Mouse (Mus musculus) left cerebral cortex, adult 8-10 months (tissue): ENCODE measurements around the gene Tmem132a. TPM values are rescaled to one million over a fixed set of nuclear protein-coding genes. Genes with fewer than 3 reads are reported as not detected.

Source experiments
- DNase-seq, 2 experiments: peaks; one replicate each; pipeline ENCODE4 v3.0.0; 2022; ENCODE audit warnings: low spot score in 2 of 2
- total RNA-seq, 4 experiments: library from RNA; stranded (reverse); gene quantifications; 2 replicates each; pipeline ENCODE4 v1.2.4; 2022

The Tmem132a gene
- total RNA-seq, result 100 to 1,000 TPM; 218 to 239 (median 228) TPM

DNA sequence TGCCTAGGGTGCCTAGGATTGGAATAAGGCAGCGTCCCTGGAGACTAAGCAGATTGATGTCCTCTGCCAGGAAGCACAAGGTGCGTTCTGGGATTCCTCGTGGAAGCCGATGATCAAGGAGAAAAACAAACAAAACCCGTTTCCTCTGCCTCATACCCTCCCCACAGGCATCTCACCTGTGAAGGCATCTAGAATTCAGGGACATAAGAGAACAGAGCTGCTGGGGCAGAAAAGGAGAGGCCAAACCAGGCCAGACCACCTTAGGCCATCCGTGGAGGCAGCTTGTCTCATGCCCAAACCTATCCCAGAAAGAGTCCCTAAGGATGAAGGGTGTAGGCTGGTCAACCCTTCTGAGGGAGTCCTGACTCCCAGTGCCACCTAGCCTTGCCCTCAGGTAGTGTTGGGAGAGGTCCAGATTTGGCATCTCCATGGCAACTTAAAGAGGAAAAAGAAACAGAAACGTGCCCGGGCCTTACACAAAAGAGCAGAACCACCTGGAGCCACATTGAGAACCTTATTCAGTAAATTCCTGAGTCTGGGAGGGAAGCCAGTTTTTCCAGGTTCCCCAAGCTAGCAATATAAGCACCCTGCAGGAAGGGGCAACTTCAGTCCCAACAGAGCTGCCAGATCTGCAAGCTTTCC lies at the start of gene Tmem132a:
Gene Tmem132a (minus strand): TSS at position 55 of the 642 bp plus-strand sequence.
- no peak for DNase-seq

DNA sequence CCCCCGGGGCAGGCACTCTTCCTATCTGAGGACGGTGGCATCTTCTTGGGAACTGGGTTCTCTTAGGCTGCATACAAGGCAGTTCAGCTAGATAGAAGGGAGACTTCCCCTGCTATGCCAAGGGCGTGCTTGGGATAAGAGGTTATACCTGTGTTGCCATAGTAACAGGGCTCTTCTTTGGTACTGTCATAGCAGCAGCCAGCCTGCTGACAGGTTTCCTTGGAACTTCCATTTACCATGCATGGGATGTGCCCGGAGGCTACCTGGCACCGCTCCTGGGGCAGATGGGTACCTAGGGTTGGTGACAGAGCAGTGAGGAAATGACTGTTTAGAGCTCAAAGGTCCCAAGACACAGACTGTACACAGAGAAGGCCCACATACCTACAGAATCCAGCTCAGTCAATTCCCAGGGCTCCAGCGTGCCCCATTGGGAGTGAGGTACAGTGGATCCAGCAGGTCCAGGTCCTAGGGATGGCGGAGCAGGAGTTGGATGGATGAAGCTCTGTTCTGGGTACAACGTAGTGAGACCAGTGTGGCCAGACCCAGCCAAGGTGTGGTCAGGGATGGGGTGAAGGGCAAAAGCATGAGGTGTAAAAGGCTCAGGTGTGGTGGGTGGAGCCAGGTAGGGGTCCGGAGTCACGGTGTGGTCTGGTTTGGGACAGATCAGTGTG lies 48.7 kb upstream of the Tmem132a start:
- DNase-seq, result no peak

DNA sequence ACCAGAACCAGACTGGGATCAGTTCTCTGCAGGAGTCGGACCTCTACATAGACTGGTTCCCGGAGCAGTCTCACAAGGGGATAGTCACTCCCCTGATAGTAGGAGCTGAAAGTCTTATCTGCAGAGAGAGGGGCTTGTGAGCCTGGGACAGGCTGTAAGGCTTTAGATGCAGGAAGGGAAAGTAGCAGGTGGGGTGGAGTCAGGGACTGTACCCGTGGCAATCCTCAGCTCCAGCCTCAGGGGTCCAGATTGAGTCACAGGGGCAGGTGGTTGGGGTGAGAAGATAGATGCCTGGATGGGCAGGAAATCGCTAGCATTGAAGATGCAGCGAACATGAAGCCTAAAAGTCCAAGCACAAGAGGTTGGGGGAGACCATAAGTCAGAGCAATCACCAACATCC lies 46.8 kb upstream of the Tmem132a start:
- no peak for DNase-seq

DNA sequence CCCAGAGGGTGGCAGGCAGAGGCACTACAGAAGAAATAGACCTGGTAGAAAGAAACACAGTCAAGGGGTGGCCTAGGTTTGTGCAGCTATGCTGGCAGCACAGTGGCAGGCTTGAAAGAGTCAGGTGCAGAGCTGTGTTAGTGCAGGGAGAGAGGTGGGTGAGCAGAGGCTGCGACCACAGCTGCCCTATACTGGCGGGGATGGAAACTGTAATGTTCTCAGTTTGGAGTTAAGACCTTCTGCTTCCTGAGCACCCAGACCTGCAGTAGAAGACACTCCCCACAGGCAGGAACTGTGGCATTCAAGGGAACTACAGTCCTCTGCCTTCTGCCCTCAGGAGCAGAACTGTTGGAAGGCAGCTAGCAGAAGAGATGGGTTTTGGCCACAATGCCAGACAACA lies 45.1 kb upstream of the Tmem132a start:
- DNase-seq, result no peak

DNA sequence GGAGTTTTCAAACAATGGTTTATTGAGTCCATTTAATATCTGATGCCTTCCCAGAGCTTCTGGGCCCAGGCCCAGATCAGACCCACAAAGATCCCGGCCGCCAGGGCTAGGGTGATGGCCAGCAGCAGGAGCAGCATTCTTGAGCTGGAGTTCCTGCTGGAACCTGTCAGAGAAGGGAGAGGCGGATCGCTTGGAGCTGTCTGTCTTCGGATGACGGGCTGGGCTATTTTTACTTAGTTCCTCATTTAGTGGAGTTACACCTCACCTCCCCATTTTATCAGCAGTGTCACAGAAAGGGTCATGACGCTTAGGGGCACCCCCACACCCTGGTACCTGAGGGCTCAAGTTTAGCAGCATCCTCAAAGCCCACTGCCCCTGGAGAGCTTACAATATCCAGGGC lies 44.6 kb upstream of the Tmem132a start:
- no peak for DNase-seq

DNA sequence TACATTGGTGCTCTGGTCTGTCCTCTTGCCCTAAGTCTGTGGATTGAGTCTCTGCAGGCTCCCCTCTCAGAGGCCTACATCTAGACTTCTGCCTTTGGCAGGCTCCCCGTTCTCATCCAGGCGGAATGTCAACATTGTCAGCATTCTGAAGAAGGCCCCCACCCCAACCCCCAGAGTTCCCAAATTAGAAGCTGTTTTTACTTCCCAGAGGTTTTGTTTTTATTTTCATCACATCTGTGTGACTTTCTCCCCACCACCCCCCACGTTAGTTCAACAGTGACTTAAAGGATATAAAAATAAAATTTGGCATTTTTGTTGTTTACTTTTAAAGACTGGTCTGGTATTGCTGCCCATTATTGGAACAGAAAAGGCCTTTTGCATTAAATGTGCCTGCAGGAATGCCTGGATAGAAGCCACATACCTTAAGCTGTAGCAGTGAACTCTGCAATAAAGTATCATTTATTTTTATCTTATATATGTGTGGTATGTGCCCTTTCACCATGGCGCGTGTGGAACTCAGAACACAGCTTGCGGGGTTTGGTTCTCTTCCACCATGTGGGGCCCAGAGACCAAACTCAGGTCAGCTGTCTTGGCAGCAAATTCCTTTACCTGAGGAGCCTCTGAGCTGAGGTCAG lies 39.5 kb upstream of the Tmem132a start:
- no peak for DNase-seq

DNA sequence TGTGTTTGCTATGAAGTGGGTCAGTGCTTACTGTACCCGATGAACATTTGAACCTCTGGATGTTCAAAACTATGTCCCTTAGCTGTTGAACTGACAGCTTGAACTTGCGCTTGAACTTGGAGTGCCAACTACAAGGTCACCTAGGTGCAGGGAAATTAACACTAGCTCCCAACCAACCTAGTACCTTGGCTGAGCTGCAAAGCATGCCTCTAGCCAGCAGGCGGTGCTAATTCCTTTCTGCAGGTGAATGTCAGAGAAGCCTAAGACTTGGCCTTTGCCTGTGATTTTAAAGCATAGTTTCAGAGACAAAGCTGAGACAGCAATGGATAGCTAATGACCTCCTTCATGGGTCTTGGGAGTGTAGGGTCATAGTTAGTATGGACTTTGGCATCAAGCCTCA lies 38.2 kb upstream of the Tmem132a start:
- DNase-seq, result peak in 1 of 2 experiments; percentile 37

DNA sequence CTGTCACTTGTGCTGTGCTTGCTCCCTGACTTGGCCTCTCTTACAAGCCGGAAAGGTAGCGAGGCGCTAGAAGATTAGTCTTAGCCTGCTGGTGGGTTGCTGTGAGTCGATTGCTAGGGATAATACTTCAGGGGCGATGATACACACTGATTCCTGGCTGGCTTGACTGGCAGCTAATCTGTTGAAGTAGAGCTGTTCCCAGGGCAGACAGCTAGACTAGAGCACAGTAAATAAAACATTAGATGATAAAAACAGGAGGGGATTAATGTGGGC lies 35.9 kb upstream of the Tmem132a start:
- no peak for DNase-seq

DNA sequence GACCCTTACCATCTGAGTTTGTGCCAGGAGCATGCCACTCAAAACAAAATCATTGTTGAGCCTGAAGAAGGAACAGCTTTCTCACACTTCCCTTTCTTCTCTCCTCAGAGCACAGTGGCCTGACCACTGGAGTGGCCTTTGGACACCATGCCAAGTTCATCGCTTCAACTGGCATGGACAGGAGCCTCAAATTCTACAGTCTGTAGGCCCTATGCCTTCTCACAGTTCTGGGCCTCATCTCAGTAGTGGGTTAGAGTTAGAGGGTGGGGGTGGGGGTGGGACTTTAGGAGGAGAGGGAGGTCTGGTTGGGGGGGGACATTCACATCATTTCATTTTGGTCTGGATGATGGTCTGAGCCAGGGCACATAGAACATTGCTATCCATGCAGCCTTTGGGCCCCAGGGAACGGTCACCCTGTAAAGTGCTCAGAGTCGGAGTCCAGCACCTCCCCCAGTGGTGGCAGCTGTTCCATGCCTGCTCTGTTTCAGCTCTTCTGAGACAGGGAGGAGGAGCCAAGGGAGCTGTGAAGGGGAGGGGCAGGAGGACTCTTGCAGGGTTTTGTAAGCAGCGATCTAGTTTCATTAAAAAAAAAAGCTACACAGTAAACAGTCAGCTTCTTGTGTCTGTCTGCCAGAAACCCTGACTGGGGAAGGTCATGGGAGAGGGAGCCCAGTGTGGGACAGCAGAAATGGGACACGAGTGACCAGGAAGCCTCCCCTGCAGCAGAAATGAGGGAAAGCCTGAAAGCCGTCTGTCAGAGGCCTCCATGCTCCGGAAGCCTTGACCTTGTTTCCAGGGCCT lies 35.4 kb upstream of the Tmem132a start:
- peak in 1 of 2 experiments; percentile 79 for DNase-seq

DNA sequence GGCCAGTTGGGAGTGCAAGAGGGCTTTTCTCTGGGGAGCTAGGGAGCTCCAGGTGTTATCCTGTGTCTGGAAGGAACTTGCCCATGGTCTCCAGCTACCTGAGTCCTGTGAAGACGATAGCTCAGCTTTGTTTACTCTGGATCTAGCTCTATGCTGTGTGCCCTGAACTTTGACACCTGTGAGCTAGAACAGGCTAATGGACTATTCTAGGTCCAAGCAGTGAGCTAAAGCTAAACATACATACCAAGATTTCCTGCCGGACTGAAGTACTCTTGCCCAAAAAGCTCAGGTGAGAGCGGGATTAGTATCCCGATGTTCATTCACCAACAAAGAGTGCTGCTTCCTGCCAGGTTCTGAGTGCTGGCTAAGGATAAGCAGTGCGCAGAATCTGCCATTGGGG lies 34.8 kb upstream of the Tmem132a start:
- DNase-seq, result no peak

DNA sequence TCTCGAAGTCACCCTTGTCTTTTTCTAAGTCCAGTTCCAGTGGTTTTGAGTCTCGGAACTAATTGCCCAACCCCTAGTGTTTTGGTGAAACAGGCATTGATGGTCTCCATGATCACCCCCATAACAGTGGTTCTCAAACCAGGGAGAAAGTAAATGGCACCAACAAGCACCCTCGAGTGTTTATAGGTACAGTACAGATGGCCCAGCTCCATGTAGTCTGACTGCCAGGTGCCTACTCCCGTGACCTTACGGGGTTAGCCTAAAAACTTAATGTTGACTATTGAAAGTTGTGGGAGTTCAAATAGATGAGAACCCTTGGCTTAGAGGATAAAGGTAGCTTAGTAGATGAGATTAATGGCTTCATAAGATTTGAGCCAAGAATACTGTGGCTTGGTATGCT lies 31.3 kb upstream of the Tmem132a start:
- DNase-seq, result no peak

DNA sequence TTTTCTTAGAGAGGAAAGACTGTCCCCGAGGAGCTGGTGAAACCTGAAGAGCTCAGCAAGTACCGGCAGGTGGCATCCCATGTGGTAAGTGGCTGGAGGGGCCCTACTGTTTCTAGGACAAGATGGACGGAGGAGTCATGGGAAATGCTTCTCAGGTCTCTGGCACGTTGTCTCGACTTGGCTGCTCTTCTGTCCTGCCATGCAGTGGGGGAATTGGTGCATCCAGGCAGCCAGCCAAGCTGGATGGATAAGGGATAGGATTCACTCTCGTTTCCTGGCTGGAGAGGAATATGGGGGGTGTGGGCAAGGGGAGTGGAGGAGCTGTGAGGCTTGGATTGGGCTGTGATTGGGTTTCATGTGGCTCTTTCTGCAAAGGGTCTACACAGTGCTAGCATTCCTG lies 30.6 kb upstream of the Tmem132a start:
- no peak for DNase-seq

DNA sequence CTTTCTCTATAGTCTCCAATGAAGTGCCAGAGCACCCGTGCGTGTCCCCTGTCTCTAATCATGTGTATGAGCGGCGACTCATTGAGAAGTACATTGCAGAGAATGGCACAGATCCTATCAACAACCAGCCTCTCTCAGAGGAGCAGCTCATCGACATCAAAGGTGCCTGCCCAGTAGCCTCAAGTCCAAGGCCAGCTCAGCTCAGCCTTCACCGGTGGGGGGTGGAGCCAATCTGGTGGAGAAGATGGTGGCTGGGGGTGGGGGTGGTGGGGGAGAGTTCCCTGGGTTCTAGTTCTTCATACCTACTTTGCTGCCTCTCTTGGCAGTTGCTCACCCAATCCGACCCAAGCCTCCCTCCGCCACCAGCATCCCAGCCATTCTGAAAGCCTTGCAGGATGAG lies 27.8 kb upstream of the Tmem132a start:
- no peak for DNase-seq

DNA sequence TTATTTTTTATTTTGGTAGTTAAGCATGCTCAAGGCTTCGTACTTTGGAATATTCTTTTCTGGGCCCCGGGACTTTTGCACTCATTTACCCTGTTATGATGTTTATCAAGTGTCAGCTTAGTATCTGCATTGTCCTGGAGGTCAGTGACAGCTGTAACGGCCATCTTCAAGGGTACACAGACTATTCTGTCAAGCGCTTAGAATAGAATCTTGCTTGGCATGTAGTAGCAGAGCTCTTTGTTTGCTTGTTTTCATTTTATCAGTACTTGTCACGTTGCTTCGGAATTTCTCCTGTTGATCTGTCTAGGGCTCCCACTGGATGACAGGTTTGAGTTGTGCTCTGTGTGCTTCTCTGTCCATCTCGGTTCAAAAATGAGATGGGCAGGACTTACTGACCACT lies 27.1 kb upstream of the Tmem132a start:
- no peak for DNase-seq

DNA sequence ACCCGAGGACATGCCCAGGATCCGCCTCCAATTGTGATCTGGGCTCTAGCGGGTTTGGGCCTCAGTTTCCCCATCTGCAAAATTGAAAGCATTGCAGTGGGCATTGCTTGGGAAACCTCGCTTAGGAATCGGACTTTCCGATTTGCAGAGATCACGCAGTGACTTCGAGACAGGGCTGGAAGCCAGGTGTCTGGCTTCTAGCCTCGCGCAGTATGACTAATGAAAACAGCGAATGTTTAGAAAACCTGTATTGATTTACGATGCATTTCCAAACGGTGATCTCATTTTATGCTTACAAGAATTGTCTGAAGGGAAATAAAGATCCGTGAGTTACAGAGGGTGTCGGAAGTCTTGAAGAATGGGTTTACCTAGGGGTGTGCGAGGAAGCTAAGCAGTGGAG lies 26.0 kb upstream of the Tmem132a start:
- DNase-seq, result no peak

DNA sequence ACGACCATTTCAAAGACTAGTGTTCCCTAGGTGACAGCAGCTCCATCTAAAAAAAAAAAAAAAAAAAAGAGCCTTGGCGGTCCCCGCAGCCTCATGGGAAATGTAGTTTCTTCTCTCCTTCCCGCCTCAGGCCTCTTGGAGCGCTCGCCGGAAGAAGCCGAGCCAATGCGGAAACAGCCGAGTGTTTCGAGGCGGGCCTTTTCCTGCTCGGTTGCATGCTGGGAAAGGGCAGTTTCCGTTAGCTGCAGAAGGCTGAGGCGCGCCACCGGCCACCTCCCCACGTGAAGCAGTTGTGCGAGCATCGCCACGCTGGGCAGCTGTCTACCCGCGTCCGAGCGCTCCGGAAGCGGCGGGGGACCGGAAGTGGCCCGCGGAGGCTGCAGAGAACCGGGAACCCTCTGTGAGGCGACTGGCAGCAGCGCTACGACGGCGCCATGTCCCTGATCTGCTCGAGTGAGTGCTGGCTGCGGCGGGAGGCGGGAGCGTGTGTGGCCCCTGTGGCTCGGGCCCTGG lies 25.3 kb upstream of the Tmem132a start, which contains the start of gene Prpf19:
Gene Prpf19 (plus strand): TSS at position 216 of the 513 bp plus-strand sequence.
- peak; percentile 97 to 98 for DNase-seq

DNA sequence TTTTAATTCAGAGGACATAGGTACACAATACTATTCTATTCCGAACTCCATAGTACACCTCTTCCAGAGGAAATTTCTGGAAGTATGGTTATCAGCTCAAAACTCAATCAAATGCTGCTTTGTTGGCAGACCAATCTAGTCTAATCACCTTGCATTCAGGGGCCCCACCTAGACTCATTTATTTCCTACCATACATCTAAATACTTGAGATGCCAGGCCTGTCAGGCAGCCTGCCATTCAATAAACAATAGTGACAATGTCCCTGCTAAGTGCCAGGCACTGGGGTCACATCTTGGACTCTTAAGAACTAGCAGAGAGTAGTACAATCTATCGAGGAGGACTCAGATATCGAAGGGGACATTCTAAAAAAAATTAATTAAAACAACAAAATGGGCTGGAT lies 22.5 kb upstream of the Tmem132a start:
- DNase-seq, result no peak

DNA sequence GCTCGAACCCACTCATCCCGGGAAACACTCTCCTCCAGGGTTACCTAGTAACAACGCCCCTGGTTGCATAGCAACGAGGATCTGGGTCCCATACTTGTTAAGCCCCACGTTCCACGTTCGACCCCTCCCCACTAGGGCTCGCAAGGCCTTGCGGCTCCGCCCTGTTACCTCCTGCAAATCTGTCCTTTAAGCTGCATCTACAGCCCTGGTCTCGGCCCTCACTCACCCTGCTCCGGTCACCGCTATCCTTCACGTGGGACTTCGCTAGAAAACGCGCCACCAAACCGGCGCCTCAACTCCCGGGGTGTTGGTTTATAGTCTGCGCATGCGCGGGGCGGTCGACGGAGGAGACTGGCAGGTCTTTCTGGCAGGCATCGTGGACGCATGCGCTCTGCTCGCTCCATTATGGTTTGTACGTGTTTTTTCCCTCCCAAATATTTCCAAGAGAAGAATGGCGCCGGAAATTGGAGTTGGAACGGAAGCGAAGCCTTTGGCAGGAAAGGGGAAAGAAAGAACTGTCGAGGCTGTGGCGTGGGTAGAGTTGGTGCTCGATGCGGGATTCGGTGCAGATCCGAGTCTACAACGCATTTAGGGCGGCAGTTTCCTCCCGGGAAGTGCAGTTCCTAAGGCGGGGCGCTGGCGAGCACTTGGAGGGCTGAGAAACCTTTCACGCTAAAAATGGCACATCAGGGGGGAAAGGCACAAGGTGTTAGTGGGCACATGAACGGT lies 11.8 kb upstream of the Tmem132a start, which contains the start of gene Tmem109:
Gene Tmem109 (minus strand): TSS at position 576 of the 729 bp plus-strand sequence.
- peak; percentile 83 to 93 for DNase-seq

DNA sequence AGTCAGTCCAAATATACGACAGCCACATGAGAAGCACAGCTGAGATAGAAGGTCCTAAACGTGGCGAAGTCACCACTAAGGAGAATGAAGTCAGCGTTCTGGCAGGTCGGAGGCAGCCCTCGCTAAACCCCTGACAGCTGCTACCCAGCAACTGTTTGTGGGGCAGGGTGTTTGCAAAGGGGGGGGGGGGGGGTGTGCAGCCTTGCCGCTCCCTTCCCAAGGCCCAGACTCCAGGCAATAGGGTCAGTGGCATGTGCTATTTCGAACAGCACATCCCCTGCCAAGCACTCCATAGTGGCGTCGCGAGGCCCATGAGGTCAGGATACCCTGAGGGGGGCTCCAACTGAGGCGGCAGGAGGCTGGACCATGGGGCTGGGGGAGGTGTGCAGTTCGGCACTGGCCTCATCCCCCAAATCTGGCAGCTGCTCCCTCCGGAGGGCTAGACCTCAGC lies 11.3 kb upstream of the Tmem132a start:
- no peak for DNase-seq

DNA sequence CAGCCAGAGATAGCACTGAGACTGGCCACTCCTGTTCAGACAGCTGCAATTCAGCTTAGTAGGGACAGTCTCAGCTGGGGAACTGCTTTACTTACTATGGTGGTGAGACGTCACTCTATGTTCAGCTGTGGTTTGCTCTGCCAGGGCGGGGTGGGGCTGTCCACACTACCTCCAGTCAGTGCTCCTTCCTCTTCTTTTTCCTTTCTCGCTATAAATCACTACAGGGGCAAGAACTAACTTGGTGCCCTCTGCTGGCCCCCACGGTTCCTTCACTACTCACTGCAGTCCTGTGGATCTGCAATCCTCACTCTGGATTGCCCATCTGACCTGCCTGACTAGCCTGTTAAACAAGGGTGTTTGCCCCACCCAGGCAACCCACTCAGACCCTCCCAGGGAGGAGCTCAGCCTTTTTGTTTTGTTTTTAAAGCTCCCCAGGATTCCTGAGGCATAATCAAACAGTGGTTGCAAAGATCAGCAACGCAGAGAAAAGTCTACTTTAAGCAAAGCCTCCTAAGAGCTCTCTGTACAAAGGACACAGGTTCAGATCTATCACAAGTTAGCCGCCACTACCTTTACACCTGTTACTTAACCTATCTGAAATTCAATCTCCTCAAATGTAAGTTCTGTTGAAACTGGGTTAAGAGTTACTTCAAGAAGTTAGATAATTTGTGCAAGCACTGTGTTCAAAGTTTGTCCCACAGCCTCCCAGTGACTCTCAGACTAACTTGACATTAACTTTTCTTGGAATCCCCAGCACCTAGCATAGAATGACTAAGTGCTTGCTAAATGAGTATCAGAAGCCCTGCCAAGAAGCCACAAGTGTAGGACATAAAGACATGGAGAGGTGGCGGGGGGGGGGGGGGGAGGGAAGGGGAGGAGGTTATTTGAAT lies 10.6 kb upstream of the Tmem132a start:
- no peak for DNase-seq
